Mouse (Mus musculus) adrenal gland, adult (tissue): ENCODE measurements at regions not wholly inside any gene's neighbourhood (a gene's known extent, or its start where the extent isn't known, plus 50 kb on each side); places are given as distances from the start of the nearest gene placed in this dataset.

Experiments used
- DNase-seq, 2 experiments: peaks; one replicate each; pipeline ENCODE4 v3.0.0; 2022 to 2023; ENCODE audit warnings: low spot score in 1 of 2; ENCODE audit not compliant: inconsistent age in 2 of 2

GRCm38 (mm10) chr6:55627228-55627627, 53.8 kb downstream of the Neurod6 start:
- DNase-seq: no peak

GRCm38 (mm10) chr6:55620366-55620765, 60.7 kb downstream of the Neurod6 start:
- DNase-seq: no peak

- DNase-seq: peak in 1 of 2 experiments; percentile 49
These were observed 63.1 kb downstream of the Neurod6 start for GRCm38 (mm10) chr6:55617922-55618481.

- no peak for DNase-seq
These were observed 70.7 kb downstream of the Neurod6 start for GRCm38 (mm10) chr6:55610395-55610794.

GRCm38 (mm10) chr6:55609976-55610375, 71.1 kb downstream of the Neurod6 start:
- no peak for DNase-seq

GRCm38 (mm10) chr6:55609053-55609452, 72.0 kb downstream of the Neurod6 start:
- no peak for DNase-seq

- DNase-seq: no peak
These were observed 84.0 kb downstream of the Neurod6 start for GRCm38 (mm10) chr6:55597088-55597487.

GRCm38 (mm10) chr6:55592126-55592525, 88.9 kb downstream of the Neurod6 start:
- no peak for DNase-seq

- DNase-seq: no peak
These were observed 100.0 kb downstream of the Neurod6 start for GRCm38 (mm10) chr6:55581106-55581505.

GRCm38 (mm10) chr6:55580036-55580435, 101.0 kb downstream of the Neurod6 start:
- DNase-seq: no peak

GRCm38 (mm10) chr6:55579611-55580010, 101.5 kb downstream of the Neurod6 start:
- no peak for DNase-seq

GRCm38 (mm10) chr6:55579105-55579504, 102.0 kb downstream of the Neurod6 start:
- no peak for DNase-seq

GRCm38 (mm10) chr6:55578051-55578450, 103.0 kb downstream of the Neurod6 start:
- DNase-seq: no peak

GRCm38 (mm10) chr6:55567521-55567920, 113.5 kb downstream of the Neurod6 start:
- no peak for DNase-seq

GRCm38 (mm10) chr6:55565260-55566209, 113.8 kb downstream of the Adcyap1r1 start:
- no peak for DNase-seq

- no peak for DNase-seq
These were observed 108.8 kb downstream of the Adcyap1r1 start for GRCm38 (mm10) chr6:55560606-55561005.

- no peak for DNase-seq
These were observed 108.0 kb downstream of the Adcyap1r1 start for GRCm38 (mm10) chr6:55559797-55560196.
